Mouse (Mus musculus): ENCODE results near the gene Oscar.

DNA sequence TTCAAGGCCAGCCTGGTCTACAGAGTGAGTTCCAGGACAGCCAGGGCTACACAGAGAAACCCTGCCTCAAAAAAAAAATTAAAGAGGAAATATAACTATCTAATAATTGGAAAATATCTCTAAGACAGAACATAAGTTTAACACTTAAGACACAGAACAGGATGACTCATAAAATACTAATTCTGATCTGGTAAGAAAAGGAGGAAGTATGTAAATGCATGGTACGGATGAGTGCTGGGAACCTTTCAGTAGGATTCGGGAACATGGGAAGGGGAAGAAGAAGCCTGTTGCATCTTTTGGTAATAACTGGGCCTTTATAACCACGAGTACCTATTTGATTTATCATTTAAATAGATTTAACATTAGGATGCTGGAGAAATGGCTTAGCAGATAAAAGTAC is 1.9 kb downstream of the Oscar start:
- no peak for TF ChIP-seq CTCF (IDR thresholded peaks at IDR 0.05; ENCODE audit: low read depth)
- no peak for TF ChIP-seq EP300 (IDR thresholded peaks at IDR 0.05; ENCODE audit: low read depth)
